Mouse (Mus musculus) MEL (cell line): Measurements from ENCODE around the gene Pla2g6. TPM values are rescaled to one million over a fixed set of nuclear protein-coding genes. Genes with fewer than 3 reads are reported as not detected.

ENCODE experiments used
- DNase-seq: peaks from one replicate; pipeline ENCODE4 v3.0.0; 2011; ENCODE audit warnings: low read depth, low spot score
- H3K27ac ChIP-seq: 2 replicates; pipeline ENCODE4 v1.5.1; 2012; ENCODE audit warnings: low read depth, mild to moderate bottlenecking, control low read depth, low read length, moderate library complexity; ENCODE audit not compliant: control insufficient read depth
- H3K27me3 ChIP-seq, 2 experiments: fragments of 150-350 bp in 1 of 2; sonication (generic) in 1 of 2; 2 replicates each; pipeline ENCODE4 v1.6.1; 2012; ENCODE audit warnings: low read length in 2 of 2, mild to moderate bottlenecking in 2 of 2, improper control_type of control experiment in 1 of 2, moderate library complexity in 1 of 2; ENCODE audit not compliant: insufficient read depth in 2 of 2, control insufficient read depth in 1 of 2
- H3K36me3 ChIP-seq, 2 experiments: 2 replicates each; pipeline ENCODE4 v1.6.1; 2012 to 2014; ENCODE audit warnings: low read length in 2 of 2, improper control_type of control experiment in 1 of 2, inconsistent platforms in 1 of 2, mild to moderate bottlenecking in 1 of 2; ENCODE audit not compliant: insufficient read depth in 2 of 2, control insufficient read depth in 1 of 2
- H3K4me1 ChIP-seq, 2 experiments: fragments of 150-350 bp in 1 of 2; sonication (generic) in 1 of 2; 2 replicates each; pipeline ENCODE4 v1.6.1; 2012; ENCODE audit warnings: low read length in 2 of 2, improper control_type of control experiment in 1 of 2, mild to moderate bottlenecking in 1 of 2; ENCODE audit not compliant: insufficient read depth in 2 of 2, control insufficient read depth in 1 of 2
- H3K4me3 ChIP-seq, 2 experiments: fragments of 150-350 bp in 1 of 2; sonication (generic) in 1 of 2; 2 replicates each; pipeline ENCODE4 v1.5.1; 2012; ENCODE audit warnings: low read depth in 2 of 2, low read length in 2 of 2, mild to moderate bottlenecking in 2 of 2, moderate library complexity in 2 of 2, control low read depth in 1 of 2, improper control_type of control experiment in 1 of 2; ENCODE audit not compliant: control insufficient read depth in 1 of 2, insufficient read depth in 1 of 2
- H3K79me2 ChIP-seq: 2 replicates; pipeline ENCODE4 v1.6.1; 2012; ENCODE audit warnings: mild to moderate bottlenecking, low read length, moderate library complexity; ENCODE audit not compliant: control insufficient read depth, poor library complexity, insufficient read depth
- H3K9ac ChIP-seq: 2 replicates; pipeline ENCODE4 v1.6.1; 2012; ENCODE audit warnings: low read depth, mild to moderate bottlenecking, control low read depth, low read length, moderate library complexity; ENCODE audit not compliant: control insufficient read depth, poor library complexity, severe bottlenecking
- H3K9me3 ChIP-seq: fragments of 150-350 bp; sonication (generic); replicated peaks from 2 replicates; pipeline ENCODE4 v1.6.1; 2012; ENCODE audit warnings: mild to moderate bottlenecking, low read length, improper control_type of control experiment, moderate library complexity; ENCODE audit not compliant: insufficient read depth
- CHD1 ChIP-seq: IDR thresholded peaks from 2 replicates; pipeline ENCODE4 v1.6.1; 2012; ENCODE audit warnings: low read depth, mild to moderate bottlenecking, inconsistent platforms, low read length, improper control_type of control experiment
- CHD2 ChIP-seq: IDR thresholded peaks from 2 replicates; pipeline ENCODE4 v1.6.1; 2011; ENCODE audit warnings: low read length, improper control_type of control experiment
- EP300 ChIP-seq, 2 experiments: IDR thresholded peaks; 2 replicates each; pipeline ENCODE4 v1.6.1; 2011; ENCODE audit warnings: improper control_type of control experiment in 2 of 2, low read length in 2 of 2, low read depth in 1 of 2, mild to moderate bottlenecking in 1 of 2
- ETS1 ChIP-seq: IDR thresholded peaks from 2 replicates; pipeline ENCODE4 v1.6.1; 2012; ENCODE audit warnings: low read depth, mild to moderate bottlenecking, inconsistent platforms, low read length, improper control_type of control experiment, moderate library complexity
- GATA1 ChIP-seq: IDR thresholded peaks from 2 replicates; pipeline ENCODE4 v1.6.1; 2011; ENCODE audit warnings: low read depth, low read length, improper control_type of control experiment
- HCFC1 ChIP-seq: IDR thresholded peaks from 2 replicates; pipeline ENCODE4 v1.6.1; 2012; ENCODE audit warnings: low read depth, mild to moderate bottlenecking, inconsistent platforms, low read length, improper control_type of control experiment, moderate library complexity
- MAX ChIP-seq: IDR thresholded peaks from 2 replicates; pipeline ENCODE4 v1.6.1; 2011; ENCODE audit warnings: low read length, improper control_type of control experiment
- MAZ ChIP-seq: IDR thresholded peaks from 2 replicates; pipeline ENCODE4 v1.6.1; 2012; ENCODE audit warnings: low read depth, mild to moderate bottlenecking, inconsistent platforms, low read length, improper control_type of control experiment
- MXI1 ChIP-seq: IDR thresholded peaks from 2 replicates; pipeline ENCODE4 v1.6.1; 2011; ENCODE audit warnings: mild to moderate bottlenecking, low read depth, low read length, improper control_type of control experiment
- MYB ChIP-seq: IDR thresholded peaks from 2 replicates; pipeline ENCODE4 v1.6.1; 2011; ENCODE audit warnings: mild to moderate bottlenecking, low read depth, low read length, improper control_type of control experiment
- NELFE ChIP-seq: IDR thresholded peaks from 2 replicates; pipeline ENCODE4 v1.6.1; 2011; ENCODE audit warnings: low read depth, low read length, improper control_type of control experiment
- NRF1 ChIP-seq: IDR thresholded peaks from 2 replicates; pipeline ENCODE4 v1.6.1; 2014; ENCODE audit warnings: low read depth, mild to moderate bottlenecking, inconsistent platforms, low read length, improper control_type of control experiment, moderate library complexity; ENCODE audit not compliant: poor library complexity, insufficient read depth, severe bottlenecking
- POLR2A ChIP-seq, 2 experiments: IDR thresholded peaks; 2 replicates each; pipeline ENCODE4 v1.6.1; 2011 to 2012; ENCODE audit warnings: low read length in 2 of 2, mild to moderate bottlenecking in 2 of 2, control low read depth in 1 of 2, improper control_type of control experiment in 1 of 2, low read depth in 1 of 2, moderate library complexity in 1 of 2; ENCODE audit not compliant: control insufficient read depth in 1 of 2, insufficient read depth in 1 of 2, poor library complexity in 1 of 2
- RCOR1 ChIP-seq: IDR thresholded peaks from 2 replicates; pipeline ENCODE4 v1.6.1; 2012; ENCODE audit warnings: low read depth, mild to moderate bottlenecking, inconsistent platforms, low read length, improper control_type of control experiment
- SIN3A ChIP-seq: IDR thresholded peaks from 2 replicates; pipeline ENCODE4 v1.6.1; 2012; ENCODE audit warnings: low read length, improper control_type of control experiment, inconsistent platforms
- SMC3 ChIP-seq: IDR thresholded peaks from 2 replicates; pipeline ENCODE4 v1.6.1; 2011; ENCODE audit warnings: low read depth, low read length, improper control_type of control experiment
- TAL1 ChIP-seq: IDR thresholded peaks from 2 replicates; pipeline ENCODE4 v1.6.1; 2012; ENCODE audit warnings: mild to moderate bottlenecking, inconsistent platforms, low read length, moderate library complexity, mixed read lengths
- TCF12 ChIP-seq: IDR thresholded peaks from 2 replicates; pipeline ENCODE4 v1.6.1; 2014; ENCODE audit warnings: low read depth, mild to moderate bottlenecking, inconsistent platforms, low read length, improper control_type of control experiment, moderate library complexity
- UBTF ChIP-seq: IDR thresholded peaks from 2 replicates; pipeline ENCODE4 v1.6.1; 2012; ENCODE audit warnings: low read depth, mild to moderate bottlenecking, inconsistent platforms, low read length, improper control_type of control experiment, moderate library complexity, borderline replicate concordance; ENCODE audit not compliant: insufficient read depth
- USF1 ChIP-seq: IDR thresholded peaks from 2 replicates; pipeline ENCODE4 v1.6.1; 2014; ENCODE audit warnings: low read depth, mild to moderate bottlenecking, inconsistent platforms, low read length, improper control_type of control experiment, moderate library complexity
- ZC3H11A ChIP-seq: IDR thresholded peaks from 2 replicates; pipeline ENCODE4 v1.6.1; 2012; ENCODE audit warnings: low read depth, mild to moderate bottlenecking, inconsistent platforms, low read length, improper control_type of control experiment
- ZKSCAN1 ChIP-seq: IDR thresholded peaks from 2 replicates; pipeline ENCODE4 v1.6.1; 2012; ENCODE audit warnings: low read depth, mild to moderate bottlenecking, inconsistent platforms, low read length, improper control_type of control experiment, moderate library complexity
- ZNF384 ChIP-seq: IDR thresholded peaks from 2 replicates; pipeline ENCODE4 v1.6.1; 2012; ENCODE audit warnings: low read depth, mild to moderate bottlenecking, inconsistent platforms, low read length, improper control_type of control experiment
- polyA plus RNA-seq, 2 experiments: library from polyadenylated mRNA; stranded (reverse) in 1 of 2; unstranded in 1 of 2; fragments of >175 nt in 1 of 2; fragments of >200 nt in 1 of 2; gene quantifications; 2 replicates each; pipeline versions ENCODE4 v1.2.1 to v1.2.4; 2012; ENCODE audit warnings: low replicate concordance in 2 of 2, low read depth in 1 of 2; ENCODE audit not compliant: insufficient read length in 2 of 2, insufficient read depth in 1 of 2, missing spikeins in 1 of 2
- total RNA-seq: library from RNA; depleted of rRNA; stranded (reverse); fragments of 300-350 nt; gene quantifications from 2 replicates; pipeline ENCODE4 v1.2.3, GENCODE M21; 2012

Gene Pla2g6
- total and polyA plus RNA-seq, 3 experiments = 11.8 to 24.7 TPM; not detected in 1

DNA sequence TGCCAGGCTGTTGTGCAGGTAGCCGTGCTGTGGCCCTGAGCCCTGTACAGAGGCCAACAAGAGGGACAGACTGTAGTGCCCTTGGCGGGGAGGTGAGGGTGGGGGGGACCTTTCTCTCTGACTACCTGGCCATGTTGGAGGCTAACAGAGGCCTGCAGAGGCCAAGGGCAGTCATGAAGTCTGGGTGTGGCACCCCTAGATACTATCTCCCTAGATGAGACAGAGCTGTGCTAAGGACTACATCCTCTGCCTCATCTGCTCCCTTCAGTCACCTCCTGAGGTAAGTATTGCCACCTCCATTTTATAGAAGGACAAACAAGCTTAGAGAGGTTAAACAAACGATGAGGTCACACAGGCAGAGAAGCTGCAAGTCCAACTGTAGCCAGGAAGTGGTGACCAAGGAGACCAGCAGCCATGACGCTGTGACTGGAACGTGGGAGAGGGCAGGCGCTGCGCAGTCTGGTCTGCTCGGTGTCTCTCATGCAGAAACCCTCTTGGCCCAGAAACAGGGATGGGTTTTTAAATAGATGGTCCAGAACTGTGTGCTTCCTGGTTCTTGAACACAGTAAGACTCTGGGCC lies 40.8 kb upstream of the Pla2g6 start:
- no peak for TF ChIP-seq POLR2A (IDR thresholded peaks at IDR 0.05; ENCODE audit: control insufficient read depth in 1 of 2, insufficient read depth in 1 of 2, low read depth in 1 of 2, low read length in 2 of 2, poor library complexity in 1 of 2)
- no peaks in the 10 kb centered on the region for H3K36me3 ChIP-seq

DNA sequence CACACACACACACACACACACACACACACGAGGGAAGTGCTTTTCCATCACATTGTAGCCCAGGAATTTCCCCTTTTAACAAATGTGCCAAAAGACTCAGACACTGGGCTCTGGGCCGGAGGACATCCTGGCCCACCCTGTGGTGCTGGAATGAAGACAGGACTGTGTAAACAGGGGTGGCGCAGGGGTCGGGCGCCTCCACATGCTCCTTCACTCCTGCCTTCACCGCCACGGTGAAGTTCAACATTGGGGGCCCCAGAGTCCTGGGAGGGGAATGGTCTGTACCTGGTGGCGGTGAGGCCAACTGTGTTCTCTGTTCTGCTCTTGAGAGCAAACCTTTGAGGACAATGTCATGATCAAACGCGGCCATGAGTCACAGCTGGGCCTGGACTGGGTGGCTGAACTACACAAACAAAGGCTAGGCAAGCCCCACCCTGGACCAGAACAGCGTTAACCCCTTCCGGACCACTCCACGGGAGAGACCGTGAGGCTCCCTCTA lies 40.2 kb upstream of the Pla2g6 start:
- Histone ChIP-seq H3K4me3 (no peak overlapping the region), H3K9me3 (no peaks in the 10 kb centered on the region), H3K36me3 (no peaks in the 10 kb centered on the region), H3K27ac (no peak overlapping the region), H3K4me1 (no peaks in the 10 kb centered on the region), H3K79me2 (no peaks in the 10 kb centered on the region), H3K9ac (no peak overlapping the region), H3K27me3 (no peaks in the 10 kb centered on the region)
- no peak for TF ChIP-seq ZNF384
- TF ChIP-seq TCF12 = no peak
- no peak for TF ChIP-seq ZC3H11A
- no peak for TF ChIP-seq ZKSCAN1
- TF ChIP-seq UBTF = no peak
- no peak for TF ChIP-seq NELFE
- no peak for TF ChIP-seq TAL1
- TF ChIP-seq SMC3 = no peak
- TF ChIP-seq ETS1 = no peak
- no peak for TF ChIP-seq CHD1
- no peak for TF ChIP-seq HCFC1
- no peak for TF ChIP-seq MYB
- DNase-seq = no peak

More for the DNA sequence above, 40.8 kb upstream of the Pla2g6 start:
- DNase-seq = no peak
- Histone ChIP-seq H3K9ac (no peak overlapping the region), H3K27ac (no peak overlapping the region), H3K4me3 (no peak overlapping the region), H3K27me3 (no peaks in the 10 kb centered on the region), H3K4me1 (no peaks in the 10 kb centered on the region), H3K9me3 (no peaks in the 10 kb centered on the region), H3K79me2 (no peaks in the 10 kb centered on the region)

DNA sequence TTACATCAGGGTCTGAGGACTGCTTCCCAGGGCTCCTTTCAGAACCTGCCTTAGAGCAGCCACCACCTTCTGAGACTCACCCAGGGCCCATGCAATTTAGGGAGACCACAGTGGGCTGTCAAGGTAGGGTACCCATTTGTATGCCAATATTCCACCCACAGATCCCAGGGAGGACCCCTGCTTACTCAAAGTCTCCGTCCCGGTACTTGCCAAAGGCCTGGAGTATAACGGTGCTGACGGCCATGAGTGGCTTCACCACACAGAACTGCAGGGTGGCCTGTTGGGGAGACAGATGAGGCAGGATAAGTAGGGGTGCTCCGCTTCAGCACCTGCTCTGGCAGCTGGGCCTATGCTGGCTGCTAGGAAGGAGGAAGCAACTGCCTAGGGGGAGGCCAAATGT lies 38.2 kb upstream of the Pla2g6 start:
- no peak overlapping the region for H3K4me3 ChIP-seq
- H3K36me3 ChIP-seq = no peaks in the 10 kb centered on the region
- no peak overlapping the region for H3K9ac ChIP-seq
- DNase-seq = no peak
- no peak overlapping the region for H3K27ac ChIP-seq
- TF ChIP-seq SIN3A = no peak
- TF ChIP-seq MAX = no peak
- TF ChIP-seq USF1 = no peak
- TF ChIP-seq RCOR1 = no peak
- TF ChIP-seq NRF1 = no peak
- no peak for TF ChIP-seq ZC3H11A
- TF ChIP-seq EP300 (IDR thresholded peaks at IDR 0.05; ENCODE audit: low read depth in 1 of 2, low read length in 2 of 2) = no peak
- no peak for TF ChIP-seq CHD2
- no peak for TF ChIP-seq TCF12
- no peak for TF ChIP-seq UBTF
- TF ChIP-seq MXI1 = no peak
- no peak for TF ChIP-seq POLR2A (IDR thresholded peaks at IDR 0.05; ENCODE audit: control insufficient read depth in 1 of 2, insufficient read depth in 1 of 2, low read depth in 1 of 2, low read length in 2 of 2, poor library complexity in 1 of 2)
- TF ChIP-seq GATA1 = no peak
- TF ChIP-seq NELFE = no peak
- TF ChIP-seq MAZ = no peak
- TF ChIP-seq HCFC1 = no peak
- no peaks in the 10 kb centered on the region for H3K79me2 ChIP-seq
- H3K4me1 ChIP-seq = no peaks in the 10 kb centered on the region
- no peaks in the 10 kb centered on the region for H3K27me3 ChIP-seq
- no peaks in the 10 kb centered on the region for H3K9me3 ChIP-seq
